Mouse (Mus musculus) kidney, adult 11 months (tissue): ENCODE measurements around the gene Dnmt3a.

ENCODE experiments used
- DNase-seq: peaks from one replicate; pipeline ENCODE4 v3.0.0; 2022

Gene Dnmt3a

DNA sequence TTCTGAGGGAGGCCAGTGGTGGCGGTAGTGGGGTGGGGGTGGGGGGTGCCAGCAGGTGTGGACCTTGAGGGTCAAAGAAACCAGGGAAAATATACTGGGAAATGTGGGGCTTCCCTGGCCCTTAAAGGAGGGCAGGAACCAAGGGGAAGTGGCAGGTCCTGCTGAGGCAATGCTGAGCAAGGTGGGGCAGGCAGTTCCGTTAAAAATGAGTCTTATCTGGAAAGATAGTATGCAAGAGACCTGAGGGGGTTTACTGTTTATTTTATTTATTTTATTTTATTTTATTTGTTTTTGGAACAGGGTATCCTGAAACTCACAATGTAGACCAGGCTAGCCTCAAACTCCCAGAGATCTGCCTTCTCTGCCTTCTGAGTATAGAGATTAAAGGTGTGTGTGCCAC is 50.9 kb downstream of the Dnmt3a start:
- DNase-seq, result no peak

GRCm38 (mm10) chr12:3857231-3857630 is 51.4 kb downstream of the Dnmt3a start:
- DNase-seq, result no peak

DNA sequence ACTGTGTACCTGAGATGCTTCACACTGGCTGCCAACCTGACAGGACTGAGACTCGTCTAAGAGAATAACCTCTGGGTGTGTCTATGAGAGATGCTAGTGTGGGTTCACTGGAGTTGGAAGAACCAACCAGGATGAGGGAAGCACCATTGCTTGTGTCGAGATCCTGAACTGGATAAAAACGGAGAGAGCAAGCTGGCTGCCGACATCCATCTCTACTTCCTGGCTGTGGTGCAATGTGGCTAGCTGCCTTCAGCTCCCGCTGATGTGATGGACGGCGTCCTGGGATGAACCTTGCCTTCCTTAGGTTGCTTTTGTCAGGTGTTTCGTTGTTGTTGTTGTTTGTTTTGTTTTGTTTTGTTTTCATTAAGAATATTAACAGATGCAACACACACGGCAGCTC is 52.0 kb downstream of the Dnmt3a start:
- no peak for DNase-seq

GRCm38 (mm10) chr12:3858754-3859153 is 52.9 kb downstream of the Dnmt3a start:
- DNase-seq, result no peak

GRCm38 (mm10) chr12:3859545-3859944 is 53.7 kb downstream of the Dnmt3a start:
- peak; percentile 63 for DNase-seq

GRCm38 (mm10) chr12:3860005-3860404 is 54.2 kb downstream of the Dnmt3a start:
- no peak for DNase-seq

DNA sequence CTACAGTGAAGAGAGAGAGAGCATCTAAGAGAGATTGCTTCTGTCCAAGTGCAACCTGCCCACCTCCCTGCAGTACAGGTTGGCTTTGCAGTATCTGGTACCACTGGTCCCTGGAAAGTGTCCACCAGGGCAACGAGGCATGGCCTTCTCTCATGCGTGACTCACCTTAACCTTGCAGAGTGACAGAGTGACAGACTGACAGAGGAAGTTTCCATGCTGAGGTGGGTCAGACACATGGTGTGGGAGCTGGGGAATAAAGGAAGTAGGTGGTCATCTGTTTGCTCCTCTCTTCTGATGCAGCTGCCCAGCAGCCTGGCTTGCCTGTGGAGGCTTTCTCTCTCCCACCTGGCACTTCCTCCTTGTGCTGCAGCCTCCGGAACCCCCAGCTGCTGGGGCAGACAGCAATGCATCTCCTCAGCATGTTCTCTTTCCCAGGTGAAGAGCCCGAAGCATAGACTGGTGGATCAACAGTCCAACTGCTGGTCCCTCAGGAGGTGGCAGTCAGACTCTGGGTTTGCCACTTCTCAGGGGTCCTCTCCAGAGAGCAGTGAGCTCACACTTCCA is 55.9 kb downstream of the Dnmt3a start:
- DNase-seq, result no peak

DNA sequence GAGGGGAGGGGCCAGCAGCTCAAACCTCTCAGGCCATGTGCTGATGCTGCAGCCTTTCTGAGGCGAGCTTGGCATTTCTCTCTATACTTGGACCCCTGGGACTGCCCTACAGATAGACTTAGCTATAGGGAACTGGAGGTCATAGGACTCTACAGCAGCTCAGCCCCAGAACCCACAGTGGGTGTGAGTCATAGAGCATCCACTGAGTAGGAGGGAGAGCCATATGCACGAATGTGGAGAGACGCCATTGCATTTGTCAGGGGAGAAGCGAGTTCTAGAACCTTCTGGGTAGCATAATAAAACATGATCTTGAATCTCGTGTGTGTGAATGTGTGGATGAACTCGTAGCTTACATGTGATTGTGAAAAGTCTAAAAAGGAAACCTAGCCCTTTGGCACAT is 56.4 kb downstream of the Dnmt3a start:
- DNase-seq, result no peak

- DNase-seq, result no peak
These were observed 58.4 kb downstream of the Dnmt3a start for GRCm38 (mm10) chr12:3864208-3864607.

DNA sequence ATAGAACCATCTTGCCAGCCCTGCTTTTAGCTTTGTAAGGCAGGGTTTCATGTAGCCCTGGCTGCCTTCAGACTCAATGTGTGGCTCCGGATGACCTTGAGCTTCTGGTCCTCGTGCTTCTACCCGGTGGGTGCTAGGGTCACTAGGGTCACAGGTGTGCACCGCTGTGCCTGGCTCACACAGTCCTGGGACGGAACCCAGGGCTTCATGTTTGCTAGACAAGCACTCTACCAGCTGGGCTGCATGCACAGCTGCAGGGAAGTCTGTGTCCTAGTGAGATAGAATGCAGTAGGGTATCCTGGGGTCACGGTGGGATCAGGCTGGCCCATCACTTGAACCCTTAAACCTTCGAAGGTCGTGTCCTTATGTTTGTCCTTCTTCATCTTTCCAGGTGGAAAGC is 59.8 kb downstream of the Dnmt3a start:
- no peak for DNase-seq

DNA sequence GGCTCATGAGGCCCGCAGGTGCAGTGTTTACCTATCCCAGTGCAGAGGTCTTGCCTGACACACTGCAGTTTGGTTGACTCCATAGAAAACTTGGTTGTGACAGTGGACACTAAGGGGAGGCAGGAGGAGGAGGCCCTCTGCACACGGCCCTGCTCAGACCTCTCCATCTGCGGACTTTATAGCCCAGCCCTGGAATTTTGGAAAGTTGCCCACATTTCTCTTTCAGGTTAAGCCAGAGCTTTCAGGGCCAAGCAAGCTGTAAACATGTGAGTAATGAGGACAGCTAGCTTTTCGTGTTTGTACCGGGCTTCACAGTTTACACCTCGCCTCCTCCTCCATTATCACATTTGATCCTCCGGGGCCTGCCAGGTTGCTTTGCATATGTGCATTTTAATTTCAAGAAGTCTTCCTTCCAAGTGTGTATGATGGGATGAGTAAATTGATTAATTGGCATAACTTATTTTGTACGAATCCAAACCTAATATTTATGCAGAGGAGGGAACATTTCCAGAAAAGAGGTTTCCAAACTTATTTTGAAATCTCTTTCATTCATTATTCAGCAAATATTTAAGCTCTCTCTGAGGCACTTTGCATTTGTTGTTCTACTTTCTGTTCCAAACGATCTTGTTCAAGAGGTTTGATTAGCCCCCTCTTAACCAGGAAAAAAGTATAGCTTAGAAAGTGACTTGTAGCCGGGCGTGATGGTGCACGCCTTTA is 61.0 kb downstream of the Dnmt3a start:
- DNase-seq, result peak; percentile 87

GRCm38 (mm10) chr12:3868115-3868514 is 62.3 kb downstream of the Dnmt3a start:
- DNase-seq, result no peak

GRCm38 (mm10) chr12:3868676-3869458 is 63.1 kb downstream of the Dnmt3a start:
- DNase-seq, result peak; percentile 74

DNA sequence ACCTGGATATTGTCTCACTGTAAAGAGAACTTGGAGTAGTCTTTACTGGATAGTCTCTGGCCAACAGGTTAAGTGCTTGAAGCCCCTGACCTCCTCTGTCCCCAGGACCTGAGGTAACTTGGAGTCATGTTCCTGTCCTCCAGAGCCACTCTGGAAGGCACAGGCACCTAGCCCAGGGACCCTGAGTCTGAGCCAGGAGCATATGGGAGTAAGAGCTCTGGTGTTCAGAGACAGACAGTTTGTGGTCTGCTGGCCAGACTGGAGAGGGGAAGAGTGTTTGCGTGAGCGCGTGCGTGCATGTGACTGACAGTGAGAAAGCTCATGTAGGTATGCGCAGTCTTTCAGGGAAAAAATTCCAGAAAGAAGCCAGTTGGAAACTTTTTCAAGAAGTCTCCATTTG is 64.2 kb downstream of the Dnmt3a start:
- no peak for DNase-seq

- DNase-seq, result no peak
These were observed 65.2 kb downstream of the Dnmt3a start for GRCm38 (mm10) chr12:3870859-3871462.

DNA sequence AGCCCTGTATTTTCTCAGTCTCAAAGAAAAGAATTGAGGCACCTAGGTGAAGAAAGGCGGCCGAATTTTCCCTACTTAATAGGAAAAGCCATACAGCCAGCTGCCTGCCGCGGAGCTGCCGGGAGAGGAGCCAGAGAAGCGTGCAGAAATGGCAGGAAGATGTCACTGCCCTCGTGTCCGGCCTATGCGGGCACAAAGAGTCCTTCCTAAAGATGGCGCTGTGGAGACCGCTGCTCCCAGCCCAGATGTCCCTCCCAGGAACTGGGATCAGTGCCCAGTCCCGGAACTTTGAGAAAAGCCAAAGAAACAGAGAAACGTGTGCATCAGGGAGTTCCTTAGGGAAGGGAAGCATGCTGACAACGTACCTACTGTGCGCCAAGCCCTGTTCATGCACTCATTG is 65.8 kb downstream of the Dnmt3a start:
- peak; percentile 77 for DNase-seq

DNA sequence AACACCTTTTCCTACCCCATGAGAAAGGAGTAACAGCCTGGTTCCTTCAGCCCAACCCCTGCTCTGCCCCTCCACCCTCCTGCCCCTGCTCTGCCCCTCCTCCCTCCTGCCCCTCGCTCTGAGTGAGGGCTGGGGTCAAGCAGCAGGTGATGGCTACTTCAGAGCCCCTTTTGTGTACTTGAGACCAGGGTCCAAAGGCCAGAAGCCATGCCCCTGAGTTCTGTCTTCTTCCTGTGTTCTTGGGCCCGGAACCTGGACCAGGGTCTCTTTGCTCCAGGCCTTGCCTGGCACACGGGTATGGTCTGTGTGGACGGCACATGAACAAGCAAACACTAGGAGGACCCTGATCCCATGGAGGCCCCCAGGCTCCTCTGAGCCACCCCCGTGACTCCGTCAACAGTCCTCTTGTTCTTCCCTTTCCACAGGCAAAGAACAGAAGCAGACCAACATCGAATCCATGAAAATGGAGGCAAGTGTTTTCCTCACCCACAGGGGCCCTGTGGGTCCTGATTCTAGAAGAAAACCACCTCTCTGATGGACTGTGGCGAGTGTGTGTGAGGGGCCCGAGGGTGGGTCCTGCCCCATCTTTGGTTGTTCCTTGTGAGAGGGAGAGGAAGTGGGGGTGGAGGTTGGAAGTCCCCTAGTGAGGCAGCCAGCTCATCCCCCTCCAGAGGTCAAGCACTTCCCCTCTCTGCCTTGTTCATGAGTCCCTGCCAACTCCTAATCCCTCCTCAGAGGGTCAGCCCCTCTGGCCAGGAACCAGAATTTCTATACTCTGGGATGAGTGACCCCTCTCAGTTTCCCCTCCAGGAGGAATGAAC is 66.8 kb downstream of the Dnmt3a start:
- peak; percentile 69 for DNase-seq

- DNase-seq, result no peak
These were observed 69.7 kb downstream of the Dnmt3a start for GRCm38 (mm10) chr12:3875474-3875873.

GRCm38 (mm10) chr12:3877376-3877775 is 71.6 kb downstream of the Dnmt3a start:
- DNase-seq, result no peak

DNA sequence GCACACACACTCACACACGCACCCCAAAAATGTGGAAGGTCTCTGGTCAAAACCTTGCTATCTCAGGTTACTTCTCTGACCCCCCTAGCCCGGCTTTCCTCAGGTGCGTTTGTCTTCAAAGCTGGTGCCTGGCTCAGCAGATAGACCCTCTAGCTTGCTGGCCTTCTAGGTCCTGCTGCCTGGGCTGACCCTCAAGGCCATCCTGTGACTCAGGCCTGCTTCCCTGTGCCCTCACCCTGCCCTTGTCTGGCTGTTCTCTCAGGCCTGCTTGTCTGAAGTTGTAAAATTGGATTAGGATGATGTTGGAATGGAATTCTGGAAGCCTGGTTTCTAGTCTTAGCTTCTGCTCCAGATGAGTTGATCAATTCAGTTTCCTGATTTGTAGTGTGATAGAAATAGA is 75.7 kb downstream of the Dnmt3a start:
- DNase-seq, result no peak

- no peak for DNase-seq
These were observed 79.2 kb downstream of the Dnmt3a start for GRCm38 (mm10) chr12:3884892-3885493.

GRCm38 (mm10) chr12:3886601-3887000 is 80.8 kb downstream of the Dnmt3a start:
- no peak for DNase-seq
